Mouse (Mus musculus) G1E (cell line): ENCODE results near the gene Kdelr2. TPM values are rescaled to one million over a fixed set of nuclear protein-coding genes. Genes with fewer than 3 reads are reported as not detected.

Experiments
- ATAC-seq: 2 replicates; pipeline ENCODE4 v1.8.0; 2016; ENCODE audit warnings: mild to moderate bottlenecking; ENCODE audit not compliant: insufficient number of reproducible peaks, poor library complexity, low FRiP score, severe bottlenecking; ENCODE audit errors: extremely low read depth
- DNase-seq: peaks from one replicate; pipeline ENCODE4 v3.0.0; 2012; ENCODE audit warnings: low spot score
- H3K27me3 ChIP-seq: 2 replicates; pipeline ENCODE4 v1.6.1; 2012; ENCODE audit warnings: mild to moderate bottlenecking, low read length, inconsistent platforms; ENCODE audit not compliant: insufficient read depth
- H3K36me3 ChIP-seq: replicated peaks from 2 replicates; pipeline ENCODE3; 2012; ENCODE audit warnings: mild to moderate bottlenecking, inconsistent platforms
- H3K4me1 ChIP-seq: 2 replicates; pipeline ENCODE4 v1.6.1; 2012; ENCODE audit warnings: low read depth, low read length, inconsistent platforms, mixed read lengths; ENCODE audit not compliant: insufficient read depth
- H3K4me3 ChIP-seq: 2 replicates; pipeline ENCODE4 v1.5.1; 2012; ENCODE audit warnings: low read depth, mild to moderate bottlenecking, inconsistent platforms, low read length, moderate library complexity, mixed read lengths
- H3K9me3 ChIP-seq: replicated peaks from 2 replicates; pipeline ENCODE4 v1.6.1; 2012; ENCODE audit warnings: inconsistent platforms
- CTCF ChIP-seq: IDR thresholded peaks from 2 replicates; pipeline ENCODE4 v1.5.1; 2012; ENCODE audit warnings: low read depth, low read length, inconsistent platforms, mixed read lengths
- GATA1 ChIP-seq: IDR thresholded peaks from 2 replicates; pipeline ENCODE4 v1.6.1; 2012; ENCODE audit warnings: borderline replicate concordance, low read length, inconsistent platforms, mixed read lengths
- GATA2 ChIP-seq: IDR thresholded peaks from 2 replicates; pipeline ENCODE4 v1.6.1; 2012; ENCODE audit warnings: low read depth, low read length, inconsistent platforms, borderline replicate concordance
- POLR2AphosphoS5 ChIP-seq: IDR thresholded peaks from 2 replicates; pipeline ENCODE4 v1.6.1; 2012; ENCODE audit warnings: low read depth, low read length, inconsistent platforms; ENCODE audit not compliant: insufficient replicate concordance
- TAL1 ChIP-seq: conservative IDR thresholded peaks from 2 replicates; pipeline ENCODE4 v1.6.1; 2012; ENCODE audit warnings: low read depth, low read length, inconsistent platforms, mixed read lengths
- polyA plus RNA-seq: library from polyadenylated mRNA; stranded (reverse); fragments of >175 nt; gene quantifications from 2 replicates; pipeline ENCODE4 v1.2.3, GENCODE M21; 2012
- total RNA-seq, 2 experiments: library from RNA; stranded (forward) in 1 of 2; stranded (reverse) in 1 of 2; fragments of 200-1000 nt in 1 of 2; fragments of >200 nt in 1 of 2; fragmentation: Nextera tagmentation in 1 of 2; gene quantifications; 2 replicates each; pipeline ENCODE4 v1.2.3; 2014 to 2017

Gene Kdelr2
- total and polyA plus RNA-seq, 3 experiments: 43.7 to 75.3 (median 59.7) TPM

GRCm38 (mm10) chr5:143410841-143411395, 7.3 kb downstream of the Kdelr2 start:
- no peak overlapping the region for H3K4me3 ChIP-seq
- peaks cover 87% of the 10 kb centered on the region for H3K36me3 ChIP-seq
- H3K27me3 ChIP-seq: no peaks in the 10 kb centered on the region
- TF ChIP-seq GATA1 (no peak), TAL1 (no peak), CTCF (no peak), POLR2AphosphoS5 (no peak), GATA2 (no peak)
- H3K4me1 ChIP-seq: peaks cover 47% of the 10 kb centered on the region
- no peak for ATAC-seq
- DNase-seq: no peak
- peaks cover 27% of the 10 kb centered on the region for H3K9me3 ChIP-seq

GRCm38 (mm10) chr5:143421484-143421883, 17.8 kb downstream of the Kdelr2 start:
- no peak for ATAC-seq
- DNase-seq: no peak
- peaks cover 87% of the 10 kb centered on the region for H3K36me3 ChIP-seq
- no peaks in the 10 kb centered on the region for H3K27me3 ChIP-seq
- H3K9me3 ChIP-seq: no peaks in the 10 kb centered on the region
- H3K4me1 ChIP-seq: peaks cover 13% of the 10 kb centered on the region
- TF ChIP-seq TAL1 (no peak), POLR2AphosphoS5 (no peak), CTCF (no peak), GATA2 (no peak), GATA1 (no peak)
- no peak overlapping the region for H3K4me3 ChIP-seq

- TF ChIP-seq GATA2: no peak
- TF ChIP-seq TAL1: no peak
- no peak for TF ChIP-seq GATA1
- no peak for TF ChIP-seq POLR2AphosphoS5
- TF ChIP-seq CTCF: no peak
- Histone ChIP-seq H3K4me1 (peaks cover 13% of the 10 kb centered on the region), H3K36me3 (peaks cover 75% of the 10 kb centered on the region), H3K4me3 (no peak overlapping the region), H3K9me3 (no peaks in the 10 kb centered on the region), H3K27me3 (no peaks in the 10 kb centered on the region)
- DNase-seq: no peak
- no peak for ATAC-seq
Measured at GRCm38 (mm10) chr5:143422990-143423389, 19.4 kb downstream of the Kdelr2 start.

GRCm38 (mm10) chr5:143423899-143424519, 20.4 kb downstream of the Kdelr2 start:
- H3K4me1 ChIP-seq: peaks cover 13% of the 10 kb centered on the region
- no peaks in the 10 kb centered on the region for H3K27me3 ChIP-seq
- peaks cover 65% of the 10 kb centered on the region for H3K36me3 ChIP-seq
- ATAC-seq (peak; percentile 8; the same call in 1 of the 2 replicates), DNase-seq (peak; percentile 58)
- no peak overlapping the region for H3K4me3 ChIP-seq
- TF ChIP-seq TAL1 (no peak), CTCF (peak; percentile 73), GATA1 (no peak)
- no peaks in the 10 kb centered on the region for H3K9me3 ChIP-seq

GRCm38 (mm10) chr5:143434421-143434820, 30.8 kb downstream of the Kdelr2 start:
- peak; percentile 22; the same call in 1 of the 2 replicates for ATAC-seq
- Histone ChIP-seq H3K4me1 (no peaks in the 10 kb centered on the region), H3K9me3 (no peaks in the 10 kb centered on the region), H3K27me3 (peaks cover 18% of the 10 kb centered on the region; the same call in 1 of the 2 replicates), H3K4me3 (no peak overlapping the region), H3K36me3 (no peaks in the 10 kb centered on the region)
- TF ChIP-seq GATA2 (no peak), CTCF (peak; percentile 77)
- peak; percentile 50 for DNase-seq

GRCm38 (mm10) chr5:143441298-143441697, 37.7 kb downstream of the Kdelr2 start:
- Histone ChIP-seq H3K9me3 (no peaks in the 10 kb centered on the region), H3K36me3 (no peaks in the 10 kb centered on the region), H3K4me3 (no peak overlapping the region), H3K4me1 (peaks cover 7% of the 10 kb centered on the region), H3K27me3 (peaks cover 41% of the 10 kb centered on the region)
- ATAC-seq: no peak
- TF ChIP-seq GATA2: no peak
- TF ChIP-seq GATA1: no peak
- TF ChIP-seq CTCF: no peak
- TF ChIP-seq POLR2AphosphoS5: no peak
- TF ChIP-seq TAL1: no peak
- DNase-seq: no peak
